Mouse (Mus musculus) lung, adult 2 months (tissue): ENCODE measurements at regions not wholly inside any gene's neighbourhood (a gene's known extent, or its start where the extent isn't known, plus 50 kb on each side); places are given as distances from the start of the nearest gene placed in this dataset.

Experiments used
- CTCF ChIP-seq: fragments of 200-500 bp; IDR thresholded peaks from 2 replicates; pipeline ENCODE4 v1.5.1; 2011; ENCODE audit warnings: mild to moderate bottlenecking, low read length, control low read depth; ENCODE audit not compliant: insufficient read depth
- POLR2A ChIP-seq: fragments of 200-500 bp; IDR thresholded peaks from 2 replicates; pipeline ENCODE4 v1.6.1; 2011; ENCODE audit warnings: low read depth, mild to moderate bottlenecking, control low read depth, low read length, borderline replicate concordance; ENCODE audit errors: extremely low read depth

DNA sequence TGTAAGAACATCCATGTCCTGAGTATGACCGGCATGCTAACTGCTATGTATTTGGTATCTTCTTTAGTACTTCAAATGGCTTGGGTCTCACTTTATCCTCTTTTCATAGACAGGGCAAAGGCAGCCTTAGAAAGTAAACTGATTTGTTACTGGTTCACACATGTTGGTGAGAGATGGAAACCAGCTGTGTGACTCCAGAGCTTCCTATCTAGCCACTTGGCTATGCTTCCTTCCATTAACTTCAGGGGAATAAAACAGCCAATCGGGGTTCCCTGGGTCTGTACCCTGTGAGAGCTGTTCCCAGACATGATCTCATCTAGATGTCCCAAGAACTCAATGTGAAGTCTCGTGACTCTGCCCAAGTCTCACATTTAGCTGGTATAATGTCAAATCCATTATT is 203.5 kb downstream of the Rps15a start:
- TF ChIP-seq POLR2A = no peak
- no peak for TF ChIP-seq CTCF
